Mouse (Mus musculus) kidney, adult 2 months (tissue): Measurements from ENCODE around the gene E130114P18Rik.

ENCODE experiments used
- CTCF ChIP-seq: fragments of 200-500 bp; conservative IDR thresholded peaks from 2 replicates; pipeline ENCODE4 v1.5.1; 2011; ENCODE audit warnings: low read depth, mild to moderate bottlenecking, control low read depth, low read length, moderate library complexity, mixed read lengths; ENCODE audit not compliant: insufficient read depth, insufficient read length
- POLR2A ChIP-seq: fragments of 200-500 bp; IDR thresholded peaks from one replicate; pipeline ENCODE4 v1.6.1; 2011; ENCODE audit warnings: low read depth, low read length, control low read depth

DNA sequence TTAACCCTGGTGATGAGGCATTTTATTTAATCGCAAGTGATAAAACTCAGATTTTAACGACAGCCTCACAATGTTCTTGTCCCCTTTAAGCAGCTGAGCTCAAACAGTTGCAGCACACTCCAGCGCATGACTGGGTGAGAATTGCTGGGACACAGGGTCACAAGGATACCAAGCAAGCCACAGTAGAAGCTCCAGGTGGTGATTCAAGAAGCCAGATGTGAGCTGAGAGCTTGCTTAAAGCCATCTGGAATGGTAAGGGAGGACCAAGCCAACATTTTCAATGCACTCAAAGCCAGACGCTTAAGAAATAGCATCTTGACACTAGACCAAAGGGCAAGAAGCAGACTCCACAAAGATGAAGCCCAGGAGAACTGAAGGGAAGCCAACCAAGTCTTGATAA lies 83.9 kb downstream of the E130114P18Rik start:
- TF ChIP-seq CTCF (no peak), POLR2A (no peak)
